ENCODE assay signal across 8 mouse cellular contexts in genomic region chr3:99240811-99241738, GRCm38 (mm10). TPM values are rescaled to one million over a fixed set of nuclear protein-coding genes. Genes with fewer than 3 reads are reported as not detected.
DNase-seq lines count a peak whose midpoint lies in the region; ATAC-seq lines count a peak whose summit lies in the region.

No protein-coding gene starts in this region.

- under 1% methylated on average over 50 of the region's 50 CpGs for WGBS in kidney, embryonic 16.5 days
- WGBS in intestine, embryonic 14.5 days, result under 1% methylated on average over 50 of the region's 50 CpGs
- under 1% methylated on average over 50 of the region's 50 CpGs for WGBS in neural tube, embryonic 13.5 days

- H3K9ac ChIP-seq in kidney, embryonic 16.5 days (replicated peaks; ENCODE audit: low read length), result no peak overlapping the region
- no peak overlapping the region for H3K9ac ChIP-seq in intestine, embryonic 14.5 days (ENCODE audit: low read length)
- H3K9ac ChIP-seq in neural tube, embryonic 13.5 days, result no peak overlapping the region

- H3K27me3 ChIP-seq in kidney, embryonic 16.5 days (ENCODE audit: insufficient read depth, low read length), result peaks cover 96% of the 10 kb centered on the region
- H3K27me3 ChIP-seq in intestine, embryonic 14.5 days (replicated peaks; ENCODE audit: control insufficient read depth, insufficient read depth, low read length), result peaks cover 100% of the 10 kb centered on the region
- H3K27me3 ChIP-seq in neural tube, embryonic 13.5 days, result peaks cover 99% of the 10 kb centered on the region

- H3K4me3 ChIP-seq in kidney, embryonic 16.5 days (ENCODE audit: low read length), result peak overlapping the region; percentile 32
- H3K4me3 ChIP-seq in intestine, embryonic 14.5 days (ENCODE audit: low read depth, low read length), result no peak overlapping the region
- H3K4me3 ChIP-seq in neural tube, embryonic 13.5 days, result no peak overlapping the region

- no peaks in the 10 kb centered on the region for H3K9me3 ChIP-seq in kidney, embryonic 16.5 days (ENCODE audit: low read length)
- no peaks in the 10 kb centered on the region for H3K9me3 ChIP-seq in intestine, embryonic 14.5 days (ENCODE audit: control insufficient read depth, low read length)
- H3K9me3 ChIP-seq in neural tube, embryonic 13.5 days, result no peaks in the 10 kb centered on the region

- H3K27ac ChIP-seq in kidney, embryonic 16.5 days (ENCODE audit: low read length), result no peak overlapping the region
- H3K27ac ChIP-seq in intestine, embryonic 14.5 days (ENCODE audit: low read depth), result no peak overlapping the region
- H3K27ac ChIP-seq in neural tube, embryonic 13.5 days (replicated peaks), result no peak overlapping the region

- no peak for ATAC-seq in kidney, embryonic 16.5 days (ENCODE audit: low FRiP score, low TSS enrichment)
- no peak for ATAC-seq in intestine, embryonic 14.5 days (replicated peaks; ENCODE audit: low FRiP score, low TSS enrichment, low read depth)
- no peak for ATAC-seq in neural tube, embryonic 13.5 days (ENCODE audit: low read depth)

- H3K4me1 ChIP-seq in kidney, embryonic 16.5 days (ENCODE audit: insufficient read depth, low read length), result peaks cover 14% of the 10 kb centered on the region; the same call in 1 of the 2 replicates
- H3K4me1 ChIP-seq in intestine, embryonic 14.5 days (replicated peaks; ENCODE audit: control insufficient read depth, insufficient read depth, low read length), result no peaks in the 10 kb centered on the region
- 0 out of 2 replicates have a peak, but pooled peaks cover 8% of the 10 kb centered on the region for H3K4me1 ChIP-seq in neural tube, embryonic 13.5 days (replicated peaks)

- peak overlapping the region; percentile 42 for H3K4me2 ChIP-seq in kidney, embryonic 16.5 days (replicated peaks; ENCODE audit: low read depth, low read length)
- H3K4me2 ChIP-seq in intestine, embryonic 14.5 days (ENCODE audit: low read length), result no peak overlapping the region
- 0 out of 2 replicates have a peak overlapping the region, but pooled peaks have one; percentile 16 for H3K4me2 ChIP-seq in neural tube, embryonic 13.5 days

- no peaks in the 10 kb centered on the region for H3K36me3 ChIP-seq in kidney, embryonic 16.5 days (ENCODE audit: insufficient read depth, low read length)
- no peaks in the 10 kb centered on the region for H3K36me3 ChIP-seq in intestine, embryonic 14.5 days (ENCODE audit: control insufficient read depth, insufficient read depth, low read length)
- H3K36me3 ChIP-seq in neural tube, embryonic 13.5 days, result no peaks in the 10 kb centered on the region

- no peak for DNase-seq in kidney, postnatal 14 days
- DNase-seq in embryo, embryonic 9.5 days (ENCODE audit: extremely low spot score), result peak; percentile 73
- DNase-seq in intestine, embryonic 14.5 days (ENCODE audit: low spot score), result peak; percentile 76
- no peak for DNase-seq in B cell, adult 2 months
- DNase-seq in testis, postnatal 10 days (ENCODE audit: low spot score), result no peak
- no peak for DNase-seq in layer of hippocampus, adult 8-10 months (ENCODE audit: low spot score in 2 of 2)

RNA-seq across cellular contexts. Expression of gene Tbx15, which starts 0.9 kb away (rescaled TPM):
- polyA plus RNA-seq in kidney, embryonic 16.5 days (2015; fragmentation: Nextera tagmentation; extraction: Ambion mirVana), result 0.09 and 0.19 TPM in 2 replicates
- 0.12 TPM in 1 of 2 replicates, not detected in the other for polyA plus RNA-seq in intestine, embryonic 14.5 days (2014; fragmentation: Nextera tagmentation; extraction: Ambion mirVana)
- 0.32 and 1.1 TPM in 2 replicates for polyA plus RNA-seq in neural tube, embryonic 13.5 days (2015; fragmentation: Nextera tagmentation; extraction: Ambion mirVana)
- 1 to 10 TPM in 1 of 4 experiments, under 1 TPM in 3; 0.47 to 1.8 (median 0.61) TPM for total RNA-seq in layer of hippocampus, adult 8-10 months (2022)

Comparison
In these comparisons a context has a peak if more than half of its experiments do, and no peak if none do; other contexts are left out.
1. DNase-seq: peak in embryo, embryonic 9.5 days (single experiment) and intestine, embryonic 14.5 days (single experiment); none in kidney, postnatal 14 days (single experiment), B cell, adult 2 months (0 of 2), testis, postnatal 10 days (single experiment) and layer of hippocampus, adult 8-10 months (0 of 2).